In genomic region chr7:112481031-112481430, GRCm38 (mm10) we compare ENCODE assay signal across 27 mouse cellular contexts. TPM values are rescaled to one million over a fixed set of nuclear protein-coding genes. Genes with fewer than 3 reads are reported as not detected.
DNase-seq lines count a peak whose midpoint lies in the region; ATAC-seq and TF ChIP-seq lines count a peak whose summit lies in the region.
"Had no signal": no experiment of that assay in that cellular context is flagged by ENCODE, and none has a peak within 500 bp of the region (broad histone marks: within the 10 kb centered on the region; RNA-seq: fewer than 3 reads in every experiment).

No protein-coding gene starts in this region.

- H3K36me3 ChIP-seq in intestine, embryonic 14.5 days (ENCODE audit: control insufficient read depth, insufficient read depth, low read length): no peaks in the 10 kb centered on the region
- H3K36me3 ChIP-seq in intestine, postnatal 0 days (ENCODE audit: control insufficient read depth, insufficient read depth): no peaks in the 10 kb centered on the region
- no peaks in the 10 kb centered on the region for H3K36me3 ChIP-seq in lung, embryonic 16.5 days (ENCODE audit: control insufficient read depth, insufficient read depth, low read length)
- no peaks in the 10 kb centered on the region for H3K36me3 ChIP-seq in stomach, embryonic 15.5 days

- H3K4me2 ChIP-seq in intestine, embryonic 14.5 days (ENCODE audit: low read length): no peak overlapping the region
- H3K4me2 ChIP-seq in intestine, postnatal 0 days (replicated peaks; ENCODE audit: low read depth): no peak overlapping the region
- H3K4me2 ChIP-seq in lung, embryonic 16.5 days (ENCODE audit: low read depth, low read length): no peak overlapping the region
- no peak overlapping the region for H3K4me2 ChIP-seq in stomach, embryonic 15.5 days
- H3K4me2 ChIP-seq: hindbrain, embryonic 14.5 days had no signal

- 65% methylated on average over 1 of the region's 1 CpGs for WGBS in intestine, embryonic 14.5 days
- 68% methylated on average over 1 of the region's 1 CpGs for WGBS in intestine, postnatal 0 days
- WGBS in lung, embryonic 16.5 days: 58% methylated on average over 1 of the region's 1 CpGs
- 32% methylated on average over 1 of the region's 1 CpGs for WGBS in lung, adult 2 months
- 72% methylated on average over 1 of the region's 1 CpGs for WGBS in stomach, embryonic 15.5 days

- no peaks in the 10 kb centered on the region for H3K9me3 ChIP-seq in intestine, embryonic 14.5 days (ENCODE audit: control insufficient read depth, low read length)
- no peaks in the 10 kb centered on the region for H3K9me3 ChIP-seq in intestine, postnatal 0 days (ENCODE audit: control insufficient read depth)
- no peaks in the 10 kb centered on the region for H3K9me3 ChIP-seq in lung, embryonic 16.5 days (ENCODE audit: control insufficient read depth, low read length)
- H3K9me3 ChIP-seq in stomach, embryonic 15.5 days: no peaks in the 10 kb centered on the region

- no peak overlapping the region for H3K4me3 ChIP-seq in intestine, embryonic 14.5 days (ENCODE audit: low read depth, low read length)
- no peak overlapping the region for H3K4me3 ChIP-seq in intestine, postnatal 0 days (ENCODE audit: low read depth, low read length)
- no peak overlapping the region for H3K4me3 ChIP-seq in lung, embryonic 16.5 days (ENCODE audit: low read length)
- no peak overlapping the region for H3K4me3 ChIP-seq in lung, adult 2 months (replicated peaks; ENCODE audit: extremely low read depth, low read depth, low read length)
- H3K4me3 ChIP-seq in stomach, embryonic 15.5 days (replicated peaks): no peak overlapping the region
- H3K4me3 ChIP-seq: erythroblast, embryonic 14.5 days; gastrocnemius, adult 2 months; heart, adult 2 months had no signal

- no peak for TF ChIP-seq CTCF in intestine, postnatal 0 days (IDR thresholded peaks at IDR 0.05; ENCODE audit: low read depth)
- TF ChIP-seq CTCF in lung, adult 2 months (IDR thresholded peaks at IDR 0.05; ENCODE audit: insufficient read depth, low read length): no peak

- TF ChIP-seq POLR2A in lung, adult 2 months (IDR thresholded peaks at IDR 0.05; ENCODE audit: borderline replicate concordance, extremely low read depth, low read depth, low read length): no peak

- ATAC-seq in intestine, embryonic 14.5 days (replicated peaks; ENCODE audit: low FRiP score, low TSS enrichment, low read depth): 0 out of 2 replicates have a peak, but pooled peaks have one; percentile 8
- no peak for ATAC-seq in intestine, postnatal 0 days
- ATAC-seq in lung, embryonic 16.5 days (ENCODE audit: low read depth): peak; percentile 49
- peak; percentile 53 for ATAC-seq in stomach, embryonic 15.5 days (ENCODE audit: insufficient read depth, low FRiP score, low read depth)
- ATAC-seq: forebrain, embryonic 16.5 days; inflammation-experienced regulatory T-cells, adult 6 months had no signal

- no peak overlapping the region for H3K27ac ChIP-seq in intestine, embryonic 14.5 days (ENCODE audit: low read depth)
- H3K27ac ChIP-seq in intestine, postnatal 0 days (ENCODE audit: low read depth, low read length): no peak overlapping the region
- H3K27ac ChIP-seq in lung, embryonic 16.5 days (ENCODE audit: low read length): no peak overlapping the region; the same call in 1 of the 2 replicates
- no peak overlapping the region for H3K27ac ChIP-seq in stomach, embryonic 15.5 days
- H3K27ac ChIP-seq: gastrocnemius, adult 2 months; heart, adult 2 months; hindbrain, embryonic 14.5 days; liver, embryonic 14.5 days had no signal

- no peaks in the 10 kb centered on the region for H3K27me3 ChIP-seq in intestine, embryonic 14.5 days (replicated peaks; ENCODE audit: control insufficient read depth, insufficient read depth, low read length)
- H3K27me3 ChIP-seq in intestine, postnatal 0 days (replicated peaks; ENCODE audit: control insufficient read depth, insufficient read depth, low read length): no peaks in the 10 kb centered on the region
- no peaks in the 10 kb centered on the region for H3K27me3 ChIP-seq in lung, embryonic 16.5 days (ENCODE audit: control insufficient read depth, insufficient read depth, low read depth, low read length)
- no peaks in the 10 kb centered on the region for H3K27me3 ChIP-seq in stomach, embryonic 15.5 days (replicated peaks)

- H3K9ac ChIP-seq in intestine, embryonic 14.5 days (ENCODE audit: low read length): no peak overlapping the region
- no peak overlapping the region for H3K9ac ChIP-seq in intestine, postnatal 0 days (ENCODE audit: low read depth, low read length)
- H3K9ac ChIP-seq in lung, embryonic 16.5 days (ENCODE audit: low read length): no peak overlapping the region
- no peak overlapping the region for H3K9ac ChIP-seq in stomach, embryonic 15.5 days
- H3K9ac ChIP-seq: hindbrain, embryonic 14.5 days; liver, embryonic 14.5 days had no signal

- DNase-seq in intestine, embryonic 14.5 days (ENCODE audit: low spot score): no peak
- no peak for DNase-seq in lung, adult 2 months
- DNase-seq in spleen, postnatal 10 days (ENCODE audit: low spot score in 2 of 2): no peak
- DNase-seq: adrenal gland, postnatal 25 days; B cell, adult 2 months; cerebellum, adult 11-12 months; cerebellum, adult 9-11 months; embryo, embryonic 11 days; gastrocnemius, adult 2 months; gastrocnemius, postnatal 36 days; heart, adult 2 months; heart, postnatal 36 days; kidney, adult 8-10 months; kidney, postnatal 14 days; liver; midbrain, embryonic 14.5 days; right cerebral cortex, postnatal 14 days; thymus, adult 2 months; thymus, postnatal 36 days had no signal

- H3K4me1 ChIP-seq in intestine, embryonic 14.5 days (replicated peaks; ENCODE audit: control insufficient read depth, insufficient read depth, low read length): peaks cover 31% of the 10 kb centered on the region
- H3K4me1 ChIP-seq in intestine, postnatal 0 days (replicated peaks; ENCODE audit: control insufficient read depth, insufficient read depth, low read length): 0 out of 2 replicates have a peak, but pooled peaks cover 3% of the 10 kb centered on the region
- peaks cover 31% of the 10 kb centered on the region for H3K4me1 ChIP-seq in lung, embryonic 16.5 days (replicated peaks; ENCODE audit: control insufficient read depth, insufficient read depth, low read length)
- H3K4me1 ChIP-seq in lung, adult 2 months (ENCODE audit: control insufficient read depth, insufficient read depth, low read length): peaks cover 17% of the 10 kb centered on the region; the same call in 1 of the 2 replicates
- peaks cover 27% of the 10 kb centered on the region for H3K4me1 ChIP-seq in stomach, embryonic 15.5 days

RNA-seq across cellular contexts. Expression of gene Parva, which starts 53.7 kb away (rescaled TPM):
- 102 and 114 TPM in 2 replicates for polyA plus RNA-seq in intestine, embryonic 14.5 days (2014; fragmentation: Nextera tagmentation; extraction: Ambion mirVana)
- 37.4 and 40.1 TPM in 2 replicates for polyA plus RNA-seq in intestine, postnatal 0 days (2015; fragmentation: Nextera tagmentation; extraction: Ambion mirVana)
- polyA plus RNA-seq in lung, embryonic 16.5 days (2015; fragmentation: Nextera tagmentation; extraction: Ambion mirVana): 113 and 115 TPM in 2 replicates
- 54.7 and 80.5 TPM in 2 replicates for polyA plus RNA-seq in lung, adult 2 months (2012; rRNA removed)
- polyA plus RNA-seq in stomach, embryonic 15.5 days (2015; fragmentation: Nextera tagmentation; extraction: Ambion mirVana): 101 and 108 TPM in 2 replicates
- polyA plus RNA-seq: inflammation-experienced regulatory T-cells, adult 6 months had no signal
